Mouse (Mus musculus) CH12.LX (cell line): ENCODE data around the gene Mamdc4. TPM values are rescaled to one million over a fixed set of nuclear protein-coding genes. Genes with fewer than 3 reads are reported as not detected.

Experiments used
- DNase-seq: peaks from one replicate; pipeline ENCODE4 v3.0.0-alpha.2; 2013; ENCODE audit errors: extremely low read depth
- H3K27ac ChIP-seq: 2 replicates; pipeline ENCODE4 v1.5.1; 2012; ENCODE audit warnings: low read depth, mild to moderate bottlenecking, control low read depth, moderate library complexity; ENCODE audit not compliant: insufficient read depth
- H3K27me3 ChIP-seq: replicated peaks from 2 replicates; pipeline ENCODE3; 2012; ENCODE audit warnings: inconsistent platforms
- H3K36me3 ChIP-seq, 2 experiments: replicated peaks in 1 of 2; 2 replicates each; pipeline versions ENCODE3 to v1.6.1; 2012; ENCODE audit warnings: inconsistent platforms in 1 of 2, low read length in 1 of 2, mild to moderate bottlenecking in 1 of 2, mixed read lengths in 1 of 2, moderate library complexity in 1 of 2; ENCODE audit not compliant: control insufficient read depth in 1 of 2, insufficient read depth in 1 of 2
- H3K4me1 ChIP-seq, 2 experiments: 2 replicates each; pipeline ENCODE4 v1.6.1; 2012; ENCODE audit warnings: inconsistent platforms in 1 of 2, moderate library complexity in 1 of 2; ENCODE audit not compliant: insufficient read depth in 2 of 2, control insufficient read depth in 1 of 2
- H3K4me2 ChIP-seq: 2 replicates; pipeline ENCODE4 v1.6.1; 2012; ENCODE audit warnings: low read depth, mild to moderate bottlenecking, control low read depth; ENCODE audit not compliant: poor library complexity, insufficient read depth, severe bottlenecking
- H3K4me3 ChIP-seq, 3 experiments: fragments of 150-350 bp in 1 of 3; sonication (generic) in 1 of 3; replicated peaks in 1 of 3; 2 replicates each; pipeline versions ENCODE3 to v1.5.1; 2011 to 2012; ENCODE audit warnings: low read depth in 2 of 3, low read length in 2 of 3, mild to moderate bottlenecking in 2 of 3, moderate library complexity in 2 of 3, control low read depth in 1 of 3, improper control_type of control experiment in 1 of 3, inconsistent platforms in 1 of 3, mixed read lengths in 1 of 3; ENCODE audit not compliant: poor library complexity in 1 of 3
- H3K79me2 ChIP-seq: replicated peaks from 2 replicates; pipeline ENCODE4 v1.6.1; 2012; ENCODE audit warnings: mild to moderate bottlenecking, moderate library complexity; ENCODE audit not compliant: control insufficient read depth, poor library complexity, insufficient read depth, severe bottlenecking; ENCODE audit errors: extremely low read depth
- H3K9ac ChIP-seq: 2 replicates; pipeline ENCODE4 v1.6.1; 2012; ENCODE audit warnings: low read depth, mild to moderate bottlenecking, control low read depth, moderate library complexity; ENCODE audit not compliant: insufficient read depth
- H3K9me3 ChIP-seq: replicated peaks from 2 replicates; pipeline ENCODE3; 2012; ENCODE audit warnings: low read length, inconsistent platforms, mixed read lengths
- BHLHE40 ChIP-seq: IDR thresholded peaks from 2 replicates; pipeline ENCODE4 v1.6.1; 2011; ENCODE audit warnings: mild to moderate bottlenecking, low read depth, low read length, improper control_type of control experiment
- CHD2 ChIP-seq: IDR thresholded peaks from 2 replicates; pipeline ENCODE4 v1.6.1; 2011; ENCODE audit warnings: low read length, improper control_type of control experiment
- CTCF ChIP-seq, 2 experiments: IDR thresholded peaks in 1 of 2; conservative IDR thresholded peaks in 1 of 2; 2 replicates each; pipeline ENCODE4 v1.5.1; 2011 to 2012; ENCODE audit warnings: low read depth in 2 of 2, low read length in 2 of 2, improper control_type of control experiment in 1 of 2, inconsistent platforms in 1 of 2, mild to moderate bottlenecking in 1 of 2, moderate library complexity in 1 of 2
- ELF1 ChIP-seq: IDR thresholded peaks from 2 replicates; pipeline ENCODE4 v1.6.1; 2014; ENCODE audit warnings: low read depth, mild to moderate bottlenecking, inconsistent platforms, low read length, improper control_type of control experiment
- ETS1 ChIP-seq: conservative IDR thresholded peaks from 2 replicates; pipeline ENCODE4 v1.6.1; 2012; ENCODE audit warnings: low read depth, mild to moderate bottlenecking, inconsistent platforms, low read length, improper control_type of control experiment, moderate library complexity
- GABPA ChIP-seq: IDR thresholded peaks from 2 replicates; pipeline ENCODE4 v1.6.1; 2012; ENCODE audit warnings: low read depth, low read length, improper control_type of control experiment, inconsistent platforms; ENCODE audit not compliant: insufficient replicate concordance
- IRF4 ChIP-seq: IDR thresholded peaks from 2 replicates; pipeline ENCODE4 v1.6.1; 2014; ENCODE audit warnings: low read depth, mild to moderate bottlenecking, inconsistent platforms, low read length, improper control_type of control experiment
- JUND ChIP-seq: conservative IDR thresholded peaks from 2 replicates; pipeline ENCODE4 v1.6.1; 2011; ENCODE audit warnings: low read depth, low read length, improper control_type of control experiment
- KAT2A ChIP-seq: IDR thresholded peaks from 2 replicates; pipeline ENCODE4 v1.6.1; 2012; ENCODE audit warnings: low read length, improper control_type of control experiment, inconsistent platforms; ENCODE audit not compliant: insufficient replicate concordance
- MAX ChIP-seq: IDR thresholded peaks from 2 replicates; pipeline ENCODE4 v1.6.1; 2011; ENCODE audit warnings: low read length, improper control_type of control experiment
- MAZ ChIP-seq: IDR thresholded peaks from 2 replicates; pipeline ENCODE4 v1.6.1; 2012; ENCODE audit warnings: low read depth, mild to moderate bottlenecking, inconsistent platforms, low read length, improper control_type of control experiment, moderate library complexity
- MEF2A ChIP-seq: IDR thresholded peaks from 2 replicates; pipeline ENCODE4 v1.6.1; 2014; ENCODE audit warnings: low read depth, mild to moderate bottlenecking, inconsistent platforms, low read length, improper control_type of control experiment, borderline replicate concordance
- MXI1 ChIP-seq: IDR thresholded peaks from 2 replicates; pipeline ENCODE4 v1.6.1; 2011; ENCODE audit warnings: mild to moderate bottlenecking, low read depth, low read length, improper control_type of control experiment
- MYC ChIP-seq: IDR thresholded peaks from 2 replicates; pipeline ENCODE4 v1.6.1; 2011; ENCODE audit warnings: low read depth, mild to moderate bottlenecking, improper control_type of control experiment, low read length
- NELFE ChIP-seq: IDR thresholded peaks from 2 replicates; pipeline ENCODE4 v1.6.1; 2011; ENCODE audit warnings: low read depth, low read length, improper control_type of control experiment
- NRF1 ChIP-seq: IDR thresholded peaks from 2 replicates; pipeline ENCODE4 v1.6.1; 2014; ENCODE audit warnings: low read depth, mild to moderate bottlenecking, inconsistent platforms, low read length, improper control_type of control experiment, moderate library complexity
- PAX5 ChIP-seq: IDR thresholded peaks from 2 replicates; pipeline ENCODE4 v1.6.1; 2012; ENCODE audit warnings: low read length, inconsistent platforms, mixed read lengths
- POLR2A ChIP-seq: IDR thresholded peaks from 2 replicates; pipeline ENCODE4 v1.6.1; 2011; ENCODE audit warnings: low read depth, mild to moderate bottlenecking, improper control_type of control experiment, low read length
- POLR2AphosphoS2 ChIP-seq: IDR thresholded peaks from 2 replicates; pipeline ENCODE4 v1.6.1; 2011; ENCODE audit warnings: low read depth, low read length, improper control_type of control experiment
- RCOR1 ChIP-seq: conservative IDR thresholded peaks from 2 replicates; pipeline ENCODE4 v1.6.1; 2012; ENCODE audit warnings: low read depth, mild to moderate bottlenecking, inconsistent platforms, low read length, improper control_type of control experiment
- SIN3A ChIP-seq: IDR thresholded peaks from 2 replicates; pipeline ENCODE4 v1.6.1; 2012; ENCODE audit warnings: low read length, improper control_type of control experiment, inconsistent platforms
- SMC3 ChIP-seq: IDR thresholded peaks from 2 replicates; pipeline ENCODE4 v1.6.1; 2011; ENCODE audit warnings: low read depth, low read length, improper control_type of control experiment
- TBP ChIP-seq: conservative IDR thresholded peaks from 2 replicates; pipeline ENCODE4 v1.6.1; 2011; ENCODE audit warnings: low read depth, low read length, improper control_type of control experiment
- TCF12 ChIP-seq: IDR thresholded peaks from 2 replicates; pipeline ENCODE4 v1.6.1; 2014; ENCODE audit warnings: low read depth, mild to moderate bottlenecking, inconsistent platforms, low read length, improper control_type of control experiment
- UBTF ChIP-seq: IDR thresholded peaks from 2 replicates; pipeline ENCODE4 v1.6.1; 2012; ENCODE audit warnings: low read depth, mild to moderate bottlenecking, inconsistent platforms, low read length, improper control_type of control experiment, moderate library complexity
- USF1 ChIP-seq: IDR thresholded peaks from 2 replicates; pipeline ENCODE4 v1.6.1; 2014; ENCODE audit warnings: low read depth, mild to moderate bottlenecking, inconsistent platforms, low read length, improper control_type of control experiment
- USF2 ChIP-seq: conservative IDR thresholded peaks from 2 replicates; pipeline ENCODE4 v1.6.1; 2011; ENCODE audit warnings: low read depth, low read length, improper control_type of control experiment
- ZC3H11A ChIP-seq: IDR thresholded peaks from 2 replicates; pipeline ENCODE4 v1.6.1; 2012; ENCODE audit warnings: low read depth, mild to moderate bottlenecking, inconsistent platforms, low read length, improper control_type of control experiment
- ZKSCAN1 ChIP-seq: IDR thresholded peaks from 2 replicates; pipeline ENCODE4 v1.6.1; 2012; ENCODE audit warnings: low read depth, inconsistent platforms, low read length, improper control_type of control experiment, borderline replicate concordance
- ZMIZ1 ChIP-seq: IDR thresholded peaks from 2 replicates; pipeline ENCODE4 v1.6.1; 2012; ENCODE audit warnings: low read depth, mild to moderate bottlenecking, inconsistent platforms, low read length, improper control_type of control experiment
- dilution Hi-C: fragments of 300-500 bp; cut with MboI; formaldehyde crosslinking; loops from 2 replicates; pipeline ENCODE4 v1.14.3; 2020; ENCODE audit warnings: low sequenced_read_pairs; ENCODE audit not compliant: extremely low pct_unique_long_range_greater_than_20kb, extremely low pct_ligation_motif_present
- in situ Hi-C: fragments of 300-500 bp; cut with MboI; formaldehyde crosslinking; loops from 3 replicates; pipeline ENCODE4 v1.14.3; 2019; ENCODE audit warnings: low sequenced_read_pairs, low pct_ligation_motif_present, low pct_unique_long_range_greater_than_20kb, mixed read lengths
- polyA plus RNA-seq: library from polyadenylated mRNA; unstranded; fragments of >175 nt; gene quantifications from 2 replicates; pipeline ENCODE4 v1.2.1, GENCODE M21; 2012; ENCODE audit warnings: low read depth; ENCODE audit not compliant: insufficient read length
- total RNA-seq, 2 experiments: library from RNA; depleted of rRNA; stranded (reverse); fragments of 300-350 nt in 1 of 2; fragments of >200 nt in 1 of 2; gene quantifications; 2 replicates each; pipeline ENCODE4 v1.2.3; 2012 to 2014

Mamdc4 gene
- total and polyA plus RNA-seq, 3 experiments: 4.4 to 34.9 (median 11.5) TPM

DNA sequence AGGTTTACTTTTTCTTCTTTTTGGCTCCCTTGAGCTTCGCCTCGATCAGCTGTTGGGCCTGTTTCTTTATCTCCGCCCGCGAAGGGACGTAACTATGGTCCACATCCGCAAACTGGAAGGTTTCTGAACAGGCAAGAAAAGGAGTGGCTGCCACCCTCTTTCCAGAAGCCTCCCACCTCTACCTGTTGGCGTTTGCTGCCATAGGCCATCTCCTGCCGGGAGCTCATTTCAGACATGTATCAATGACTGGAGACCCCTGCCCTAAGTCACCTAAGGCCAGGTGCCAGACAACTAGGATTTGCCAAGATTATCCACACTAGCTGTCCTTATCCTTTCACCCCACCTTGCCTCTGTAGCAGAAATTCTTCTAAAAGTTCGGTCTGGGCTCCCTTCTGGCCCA is 34.0 kb upstream of the Mamdc4 start:
- peaks cover 5 to 21% of the 10 kb centered on the region in 2 experiments for H3K4me1 ChIP-seq
- no peaks in the 10 kb centered on the region for H3K9me3 ChIP-seq
- DNase-seq: no peak
- in situ Hi-C loops (no loop called here), dilution Hi-C loops (no loop called here)
- TF ChIP-seq ZKSCAN1 (no peak), ETS1 (no peak), MEF2A (no peak), UBTF (no peak)
- H3K4me3 ChIP-seq: peak overlapping the region in 1 of 3 experiments; percentile 99
- peaks cover 17% of the 10 kb centered on the region for H3K79me2 ChIP-seq
- H3K9ac ChIP-seq: no peak overlapping the region
- peaks cover 0 to 18% of the 10 kb centered on the region in 2 experiments for H3K36me3 ChIP-seq
- H3K4me2 ChIP-seq: peak overlapping the region; percentile 7; the same call in 1 of the 2 replicates
- no peak overlapping the region for H3K27ac ChIP-seq
- no peaks in the 10 kb centered on the region for H3K27me3 ChIP-seq

GRCm38 (mm10) chr2:25607761-25608622 is 33.3 kb upstream of the Mamdc4 start, which contains the start of gene Rabl6:
Gene Rabl6, minus strand, starts transcription at chr2:25608521.
- Histone ChIP-seq H3K4me1 (peaks cover 5 to 21% of the 10 kb centered on the region in 2 experiments), H3K4me3 (peak within 1 kb of the TSS; percentile 77 to 99 (median 83)), H3K4me2 (peak within 1 kb of the TSS; percentile 86), H3K9me3 (no peaks in the 10 kb centered on the region), H3K36me3 (peaks cover under 1 to 24% of the 10 kb centered on the region in 2 experiments), H3K79me2 (peaks cover 17% of the 10 kb centered on the region), H3K9ac (peak within 1 kb of the TSS; percentile 65), H3K27me3 (no peaks in the 10 kb centered on the region), H3K27ac (no peak within 1 kb of the TSS; the same call in 1 of the 2 replicates)
- dilution Hi-C loops (no loop called here), in situ Hi-C loops (no loop called here)
- peak; percentile 86 for DNase-seq
- TF ChIP-seq SMC3 (no peak), MAZ (no peak; the same call in 1 of the 2 replicates), MXI1 (peak; percentile 76; the same call in 1 of the 2 replicates), TCF12 (peak; percentile 96), IRF4 (peak; percentile 76), USF1 (no peak), CTCF (conservative IDR thresholded peaks at IDR 0.05 in 1 of 2, IDR thresholded peaks at IDR 0.05 in 1 of 2; ENCODE audit: low read depth in 2 of 2, low read length in 2 of 2) (no peak), CHD2 (peak; percentile 53; the same call in 1 of the 2 replicates), ZKSCAN1 (no peak), ZC3H11A (no peak), UBTF (peak; percentile 36; the same call in 1 of the 2 replicates), NRF1 (peak; percentile 95), MAX (peak; percentile 96), KAT2A (peak; percentile 85), TBP (peak; percentile 61; the same call in 1 of the 2 replicates), USF2 (no peak), JUND (no peak), MYC (no peak), ZMIZ1 (peak; percentile 89), POLR2A (peak; percentile 91), ETS1 (no peak), BHLHE40 (0 out of 2 replicates have a peak, but pooled peaks have one; percentile 12), ELF1 (peak; percentile 50; the same call in 1 of the 2 replicates), SIN3A (peak; percentile 74), POLR2AphosphoS2 (peak; percentile 72; the same call in 1 of the 2 replicates), GABPA (peak; percentile 15; the same call in 1 of the 2 replicates), RCOR1 (peak; percentile 39; the same call in 1 of the 2 replicates), PAX5 (no peak), NELFE (peak; percentile 95)
